Mouse (Mus musculus): ENCODE results near the gene Emx2.

DNA sequence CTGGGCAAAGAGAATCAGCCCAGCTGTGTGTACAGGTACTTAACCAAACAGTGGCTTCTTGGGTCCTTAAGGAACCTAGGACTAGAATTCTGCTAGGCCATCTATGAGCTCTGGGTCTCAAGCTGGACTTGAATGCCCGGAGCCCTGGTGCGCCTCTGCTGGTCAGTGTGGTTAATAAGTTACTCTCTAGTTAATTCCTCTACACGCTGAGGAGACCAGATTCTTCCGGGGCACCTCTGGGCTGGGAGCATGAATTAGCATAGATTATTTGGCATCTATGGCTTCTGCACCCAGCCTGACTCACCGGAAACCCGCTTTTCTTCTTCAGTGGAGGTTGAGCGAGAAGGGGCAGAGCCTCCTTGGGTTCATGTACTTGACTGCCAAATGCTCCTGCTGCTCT lies 2.5 kb upstream of the Emx2 start:
- TF ChIP-seq FLI1 (IDR thresholded peaks at IDR 0.05; ENCODE audit: low read length) (no peak), GATA1 (IDR thresholded peaks at IDR 0.05; ENCODE audit: borderline replicate concordance, low read length) (no peak)

Measured in megakaryocyte, embryonic 14.5 days (primary cell).